Mouse (Mus musculus) hematopoietic stem cell, adult 5-6 weeks (primary cell): ENCODE results near the gene Gm3696. TPM values are rescaled to one million over a fixed set of nuclear protein-coding genes. Genes with fewer than 3 reads are reported as not detected.
"Not testable (repeated sequence)": the region's sequence is repeated elsewhere in the genome, so short reads cannot be mapped to it uniquely, and the experiment has no call there.

Experiments used
- ATAC-seq, 2 experiments: fragments of 125-278 bp in 1 of 2; replicated peaks in 1 of 2; 2 replicates each; pipeline ENCODE4 v1.8.0; 2016 to 2017; ENCODE audit warnings: inconsistent platforms in 2 of 2, mild to moderate bottlenecking in 2 of 2, moderate number of reproducible peaks in 2 of 2, low read depth in 1 of 2, moderate TSS enrichment in 1 of 2; ENCODE audit not compliant: low FRiP score in 2 of 2, poor library complexity in 2 of 2, severe bottlenecking in 2 of 2, insufficient read depth in 1 of 2, low TSS enrichment in 1 of 2
- total RNA-seq: library from RNA; stranded (forward); fragments of 172-1452, 232-1000 nt; gene quantifications from 2 replicates; pipeline ENCODE4 v1.2.3, GENCODE M21; 2017

The Gm3696 gene
- total RNA-seq = 2.3 TPM in 1 of 2 replicates, not detected in the other

- not testable (repeated sequence) for ATAC-seq
These were observed at the start of gene Gm3696 for GRCm38 (mm10) chr14:7100521-7100920. Gene Gm3696 (minus strand): TSS chr14:7100621.

- ATAC-seq = not testable (repeated sequence)
These were observed 24.9 kb upstream of the Gm3696 start, which contains the start of gene Gm6676 for GRCm38 (mm10) chr14:7125312-7125711. Gene Gm6676 (minus strand): TSS chr14:7125412.

- ATAC-seq = not testable (repeated sequence)
These were observed 4.8 kb upstream of the Gm3696 start for GRCm38 (mm10) chr14:7105124-7105802.

GRCm38 (mm10) chr14:7044870-7045269, 55.6 kb downstream of the Gm3696 start, which contains the start of gene Gm3685:
Gene Gm3685 (minus strand): TSS chr14:7044970.
- ATAC-seq = not testable (repeated sequence)

Other genes starting within 250 kb of the Gm3696 start
- gene Gm3667, start 210.7 kb downstream of the Gm3696 start, total RNA-seq = 0.35 TPM in 1 of 2 replicates, not detected in the other
- gene Gm6356, start 126.8 kb downstream of the Gm3696 start, total RNA-seq = not detected in 2 replicates
- 0.45 TPM in 1 of 2 replicates, not detected in the other for gene Gm10406, start 73.2 kb downstream of the Gm3696 start, total RNA-seq
- gene Gm3685, start 55.7 kb downstream of the Gm3696 start, total RNA-seq = not detected in 2 replicates
- not detected in 2 replicates for gene Gm6676, start 24.8 kb upstream of the Gm3696 start, total RNA-seq
- 3.8 and 8.6 TPM in 2 replicates for gene Gm3512, start 73.9 kb upstream of the Gm3696 start, total RNA-seq
- gene Gm16434, start 93.9 kb upstream of the Gm3696 start, total RNA-seq = not detected in 2 replicates
- not detected in 2 replicates for gene Gm3727, start 164.1 kb upstream of the Gm3696 start, total RNA-seq
- gene Gm3739, start 214.4 kb upstream of the Gm3696 start, total RNA-seq = 1.7 and 5.3 TPM in 2 replicates
- gene Gm5797, start 231.8 kb upstream of the Gm3696 start, total RNA-seq = not detected in 2 replicates